Mouse (Mus musculus) small intestine, adult 2 months (tissue): ENCODE measurements at regions not wholly inside any gene's neighbourhood (a gene's known extent, or its start where the extent isn't known, plus 50 kb on each side); places are given as distances from the start of the nearest gene placed in this dataset.

Experiments used
- H3K27ac ChIP-seq: fragments of 200-500 bp; 2 replicates; pipeline ENCODE4 v1.5.1; 2012; ENCODE audit warnings: low read depth, low read length, control low read depth, inconsistent platforms; ENCODE audit not compliant: insufficient read depth
- H3K27me3 ChIP-seq: fragments of 200-500 bp; 2 replicates; pipeline ENCODE4 v1.6.1; 2012; ENCODE audit warnings: mild to moderate bottlenecking, moderate library complexity, low read length, inconsistent platforms; ENCODE audit not compliant: control insufficient read depth, insufficient read depth
- H3K36me3 ChIP-seq: fragments of 200-500 bp; 2 replicates; pipeline ENCODE4 v1.6.1; 2012; ENCODE audit warnings: mild to moderate bottlenecking, low read length, control low read depth, inconsistent platforms; ENCODE audit not compliant: control insufficient read depth, insufficient read depth
- H3K4me1 ChIP-seq: fragments of 200-500 bp; 2 replicates; pipeline ENCODE4 v1.6.1; 2012; ENCODE audit warnings: low read length, inconsistent platforms, mixed read lengths; ENCODE audit not compliant: control insufficient read depth, insufficient read depth, insufficient read length
- H3K4me3 ChIP-seq: fragments of 200-500 bp; 2 replicates; pipeline ENCODE4 v1.5.1; 2012; ENCODE audit warnings: low read depth, mild to moderate bottlenecking, control low read depth, inconsistent platforms, low read length, moderate library complexity
- CTCF ChIP-seq: fragments of 200-500 bp; IDR thresholded peaks from 2 replicates; pipeline ENCODE4 v1.5.1; 2012; ENCODE audit warnings: low read depth, mild to moderate bottlenecking, control low read depth, inconsistent platforms, low read length, moderate library complexity, mixed read lengths; ENCODE audit not compliant: insufficient replicate concordance, insufficient read length; ENCODE audit errors: extremely low read depth
- POLR2A ChIP-seq: fragments of 200-500 bp; IDR thresholded peaks from 2 replicates; pipeline ENCODE4 v1.6.1; 2012; ENCODE audit warnings: low read depth, mild to moderate bottlenecking, control low read depth, inconsistent platforms, low read length, moderate library complexity
- WGBS: fragments of 180-500 bp; shearing (Covaris S2); methylation state at CpG from one replicate; pipeline ENCODE4 v1.1.7; 2018; 5-methylcytosine and 5-hydroxymethylcytosine counted together

GRCm38 (mm10) chr2:94242406-94243052 lies 84.8 kb upstream of the Hsd17b12 start:
- WGBS, result 0% methylated on average over 7 of the region's 7 CpGs
- H3K36me3 ChIP-seq, result no peaks in the 10 kb centered on the region
- H3K4me1 ChIP-seq, result no peaks in the 10 kb centered on the region
- H3K27me3 ChIP-seq, result peaks cover 42% of the 10 kb centered on the region
- H3K27ac ChIP-seq, result no peak overlapping the region
- no peak for TF ChIP-seq CTCF
- TF ChIP-seq POLR2A, result no peak
- H3K4me3 ChIP-seq, result no peak overlapping the region

- peaks cover 42% of the 10 kb centered on the region for H3K27me3 ChIP-seq
- no peak overlapping the region for H3K27ac ChIP-seq
- no peak overlapping the region for H3K4me3 ChIP-seq
- TF ChIP-seq CTCF (no peak), POLR2A (no peak)
- no peaks in the 10 kb centered on the region for H3K36me3 ChIP-seq
- H3K4me1 ChIP-seq, result no peaks in the 10 kb centered on the region
- 9% methylated on average over 4 of the region's 4 CpGs for WGBS
Observed at GRCm38 (mm10) chr2:94242051-94242397, 84.3 kb upstream of the Hsd17b12 start.

GRCm38 (mm10) chr2:94241301-94242050 lies 83.7 kb upstream of the Hsd17b12 start:
- no peak for TF ChIP-seq POLR2A
- no peak for TF ChIP-seq CTCF
- H3K27ac ChIP-seq, result no peak overlapping the region
- H3K4me3 ChIP-seq, result no peak overlapping the region
- H3K4me1 ChIP-seq, result no peaks in the 10 kb centered on the region
- peaks cover 42% of the 10 kb centered on the region for H3K27me3 ChIP-seq
- 1% methylated on average over 55 of the region's 55 CpGs for WGBS
- no peaks in the 10 kb centered on the region for H3K36me3 ChIP-seq

GRCm38 (mm10) chr2:94240411-94240810 lies 82.6 kb upstream of the Hsd17b12 start:
- H3K4me3 ChIP-seq, result no peak overlapping the region
- WGBS, result 8% methylated on average over 17 of the region's 17 CpGs
- no peak for TF ChIP-seq CTCF
- no peak for TF ChIP-seq POLR2A

GRCm38 (mm10) chr2:94239573-94239972 lies 81.8 kb upstream of the Hsd17b12 start:
- TF ChIP-seq POLR2A (no peak), CTCF (no peak)
- H3K27ac ChIP-seq, result no peak overlapping the region
- peaks cover 40% of the 10 kb centered on the region for H3K27me3 ChIP-seq
- no peaks in the 10 kb centered on the region for H3K4me1 ChIP-seq
- WGBS, result 32% methylated on average over 9 of the region's 9 CpGs
- H3K36me3 ChIP-seq, result no peaks in the 10 kb centered on the region
- no peak overlapping the region for H3K4me3 ChIP-seq

More at GRCm38 (mm10) chr2:94240411-94240810, 82.6 kb upstream of the Hsd17b12 start:
- H3K27me3 ChIP-seq, result peaks cover 40% of the 10 kb centered on the region
- H3K4me1 ChIP-seq, result no peaks in the 10 kb centered on the region
- no peak overlapping the region for H3K27ac ChIP-seq
- H3K36me3 ChIP-seq, result no peaks in the 10 kb centered on the region

- H3K4me1 ChIP-seq, result no peaks in the 10 kb centered on the region
- H3K27me3 ChIP-seq, result peaks cover 22% of the 10 kb centered on the region
- WGBS, result 37% methylated on average over 3 of the region's 3 CpGs
- H3K4me3 ChIP-seq, result no peak overlapping the region
- no peak overlapping the region for H3K27ac ChIP-seq
- TF ChIP-seq POLR2A (no peak), CTCF (no peak)
- H3K36me3 ChIP-seq, result no peaks in the 10 kb centered on the region
Observed at GRCm38 (mm10) chr2:94236479-94236878, 78.7 kb upstream of the Hsd17b12 start.

- Histone ChIP-seq H3K36me3 (no peaks in the 10 kb centered on the region), H3K27me3 (no peaks in the 10 kb centered on the region; the same call in 1 of the 2 replicates), H3K27ac (no peak overlapping the region), H3K4me1 (no peaks in the 10 kb centered on the region), H3K4me3 (no peak overlapping the region)
- TF ChIP-seq POLR2A (no peak), CTCF (no peak)
- 82% methylated on average over 7 of the region's 7 CpGs for WGBS
Observed at GRCm38 (mm10) chr2:94233597-94233996, 75.8 kb upstream of the Hsd17b12 start.

GRCm38 (mm10) chr2:94219421-94219820 lies 61.7 kb upstream of the Hsd17b12 start:
- Histone ChIP-seq H3K27me3 (no peaks in the 10 kb centered on the region), H3K4me3 (no peak overlapping the region), H3K36me3 (no peaks in the 10 kb centered on the region), H3K4me1 (no peaks in the 10 kb centered on the region), H3K27ac (no peak overlapping the region)
- TF ChIP-seq CTCF (no peak), POLR2A (no peak)
- 56% methylated on average over 5 of the region's 5 CpGs for WGBS
